Mouse (Mus musculus) limb, embryonic 10.5 days (tissue): ENCODE data around the gene Cdc34. TPM values are rescaled to one million over a fixed set of nuclear protein-coding genes. Genes with fewer than 3 reads are reported as not detected.

Source experiments
- DNase-seq: peaks from one replicate; pipeline ENCODE4 v3.0.0-alpha.2; 2017; ENCODE audit warnings: low spot score
- H3K27ac ChIP-seq: fragments of 300-500 bp; sonication (generic); 2 replicates; pipeline ENCODE4 v1.5.1; 2016; ENCODE audit warnings: mild to moderate bottlenecking
- H3K27me3 ChIP-seq: fragments of 300-500 bp; sonication (generic); 2 replicates; pipeline ENCODE4 v1.6.1; 2016; ENCODE audit warnings: low read depth, mild to moderate bottlenecking; ENCODE audit not compliant: poor library complexity, severe bottlenecking
- H3K36me3 ChIP-seq: fragments of 300-500 bp; sonication (generic); 2 replicates; pipeline ENCODE4 v1.6.1; 2016; ENCODE audit warnings: mild to moderate bottlenecking, moderate library complexity
- H3K4me1 ChIP-seq: fragments of 300-500 bp; sonication (generic); 2 replicates; pipeline ENCODE4 v1.6.1; 2016
- H3K4me3 ChIP-seq: fragments of 300-500 bp; sonication (generic); 2 replicates; pipeline ENCODE4 v1.5.1; 2016; ENCODE audit warnings: mild to moderate bottlenecking, moderate library complexity
- H3K9me3 ChIP-seq: fragments of 300-500 bp; sonication (generic); replicated peaks from 2 replicates; pipeline ENCODE4 v1.6.1; 2016; ENCODE audit warnings: mild to moderate bottlenecking
- WGBS: fragments of 180-500 bp; shearing (Covaris S2); methylation state at CpG from one replicate; pipeline ENCODE4 v1.1.7; 2016; 5-methylcytosine and 5-hydroxymethylcytosine counted together
- polyA plus RNA-seq: library from polyadenylated mRNA; unstranded; fragments of >200 nt; fragmentation: Nextera tagmentation; extraction: Ambion mirVana; gene quantifications from 2 replicates; pipeline ENCODE4 v1.2.1, GENCODE M21; 2016

Gene Cdc34
- polyA plus RNA-seq, 1 experiment from 2014 or later: 209 TPM

DNA sequence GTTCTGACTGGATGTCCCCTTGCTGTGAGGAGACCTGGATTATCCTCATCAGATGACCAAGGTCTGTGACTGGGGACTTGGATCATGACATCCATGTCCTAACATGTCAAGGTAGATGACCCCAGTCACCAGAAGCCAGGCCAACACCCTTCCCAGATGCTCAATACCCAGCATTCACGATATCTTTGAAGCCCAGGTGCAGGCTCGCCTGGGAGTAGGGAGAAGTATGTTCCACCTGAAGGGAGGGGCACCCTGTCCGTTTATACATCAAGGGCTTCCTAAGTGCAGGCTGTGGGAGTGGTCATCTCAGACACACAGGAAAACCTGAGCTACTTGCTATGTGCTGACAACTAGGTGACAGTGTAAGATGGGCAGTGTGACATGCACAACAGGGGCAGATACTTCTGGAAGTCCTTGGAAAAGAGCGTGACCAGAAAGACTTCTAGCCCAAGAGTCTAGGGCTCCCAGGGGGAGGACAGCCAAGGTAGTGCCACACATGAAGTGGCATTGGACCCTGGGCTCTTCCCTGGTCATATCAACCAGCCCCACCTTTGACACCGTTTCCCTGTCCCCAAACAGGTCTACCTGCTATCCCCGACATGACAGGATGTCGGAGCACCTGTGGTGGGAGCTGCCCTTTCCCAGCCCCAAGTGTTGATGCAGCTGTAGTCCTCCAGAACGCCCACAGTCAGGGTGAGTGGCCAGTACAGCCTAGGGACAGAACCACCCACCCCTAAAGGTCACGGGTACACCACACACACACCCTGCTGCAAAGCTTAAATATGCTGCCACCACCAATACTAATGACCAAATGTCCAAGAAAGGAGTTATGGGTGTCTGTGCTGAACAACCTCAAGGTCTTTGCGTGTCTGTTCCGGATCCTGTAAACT lies 1.1 kb upstream of the Cdc34 start:
- Histone ChIP-seq H3K4me3 (peak overlapping the region; percentile 89), H3K9me3 (no peaks in the 10 kb centered on the region), H3K27me3 (no peaks in the 10 kb centered on the region), H3K27ac (peak overlapping the region; percentile 89), H3K4me1 (peaks cover 25% of the 10 kb centered on the region), H3K36me3 (peaks cover 26% of the 10 kb centered on the region)
- WGBS: 40% methylated on average over 11 of the region's 11 CpGs
- DNase-seq: no peak

DNA sequence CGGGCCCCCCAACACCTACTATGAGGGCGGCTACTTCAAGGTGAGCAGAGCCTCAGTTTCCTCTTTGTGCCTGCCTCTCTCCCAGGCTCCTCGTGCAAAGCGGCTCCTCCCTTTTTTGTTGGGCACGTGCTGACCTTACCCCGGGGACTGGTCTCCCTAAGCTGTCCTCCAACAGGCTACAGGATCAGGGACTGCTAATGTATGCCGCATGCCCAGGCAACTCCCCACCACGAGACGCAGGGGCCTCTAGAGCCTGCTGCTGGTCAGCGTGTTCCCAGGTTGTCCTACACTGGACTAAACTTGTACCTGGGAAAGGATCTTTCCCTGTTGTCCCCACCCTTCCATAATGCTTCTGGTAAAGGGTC lies 538 bp downstream of the Cdc34 start:
- WGBS: 0% methylated on average over 10 of the region's 10 CpGs
- no peaks in the 10 kb centered on the region for H3K9me3 ChIP-seq
- H3K27ac ChIP-seq: peak overlapping the region; percentile 89
- H3K4me3 ChIP-seq: peak overlapping the region; percentile 89
- no peaks in the 10 kb centered on the region for H3K27me3 ChIP-seq
- peaks cover 39% of the 10 kb centered on the region for H3K36me3 ChIP-seq
- peak; percentile 54 for DNase-seq
- peaks cover 25% of the 10 kb centered on the region for H3K4me1 ChIP-seq

DNA sequence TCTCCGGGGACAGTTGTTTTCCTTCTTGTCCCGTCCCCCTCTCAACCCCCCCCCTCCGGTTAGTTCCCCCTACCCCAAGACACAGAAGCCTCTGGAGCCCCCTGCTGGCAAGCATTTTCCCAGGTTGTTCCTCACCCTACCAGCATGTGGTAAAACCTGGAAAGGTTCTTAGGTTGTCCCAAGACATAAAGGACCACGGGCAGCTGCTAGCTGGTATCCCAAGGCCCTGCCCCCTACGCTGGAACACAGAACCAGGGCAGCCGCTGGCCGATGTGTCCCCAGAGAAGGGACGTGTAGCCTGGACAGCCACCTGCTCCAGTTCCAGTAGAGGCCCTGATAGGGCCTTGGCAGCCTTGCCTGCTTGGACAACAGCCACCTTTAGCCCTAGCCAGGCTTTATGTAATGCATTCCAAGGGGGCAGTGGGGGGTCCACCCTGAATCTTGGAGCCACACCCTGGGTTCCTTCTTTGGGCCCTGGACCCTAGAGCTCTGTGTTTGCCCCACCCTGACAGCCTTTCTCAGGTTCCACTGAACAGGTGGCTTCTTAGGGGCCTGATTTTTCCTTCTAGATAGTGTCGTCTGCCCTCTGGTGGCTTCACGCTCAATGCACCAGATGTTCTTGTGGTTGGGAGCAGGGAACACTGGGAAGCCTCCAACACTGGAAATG lies 1.1 kb downstream of the Cdc34 start:
- Histone ChIP-seq H3K27ac (peak overlapping the region; percentile 89), H3K9me3 (no peaks in the 10 kb centered on the region), H3K27me3 (no peaks in the 10 kb centered on the region), H3K36me3 (peaks cover 44% of the 10 kb centered on the region), H3K4me1 (peaks cover 25% of the 10 kb centered on the region), H3K4me3 (peak overlapping the region; percentile 89)
- peak; percentile 70 for DNase-seq
- 6% methylated on average over 10 of the region's 10 CpGs for WGBS

DNA sequence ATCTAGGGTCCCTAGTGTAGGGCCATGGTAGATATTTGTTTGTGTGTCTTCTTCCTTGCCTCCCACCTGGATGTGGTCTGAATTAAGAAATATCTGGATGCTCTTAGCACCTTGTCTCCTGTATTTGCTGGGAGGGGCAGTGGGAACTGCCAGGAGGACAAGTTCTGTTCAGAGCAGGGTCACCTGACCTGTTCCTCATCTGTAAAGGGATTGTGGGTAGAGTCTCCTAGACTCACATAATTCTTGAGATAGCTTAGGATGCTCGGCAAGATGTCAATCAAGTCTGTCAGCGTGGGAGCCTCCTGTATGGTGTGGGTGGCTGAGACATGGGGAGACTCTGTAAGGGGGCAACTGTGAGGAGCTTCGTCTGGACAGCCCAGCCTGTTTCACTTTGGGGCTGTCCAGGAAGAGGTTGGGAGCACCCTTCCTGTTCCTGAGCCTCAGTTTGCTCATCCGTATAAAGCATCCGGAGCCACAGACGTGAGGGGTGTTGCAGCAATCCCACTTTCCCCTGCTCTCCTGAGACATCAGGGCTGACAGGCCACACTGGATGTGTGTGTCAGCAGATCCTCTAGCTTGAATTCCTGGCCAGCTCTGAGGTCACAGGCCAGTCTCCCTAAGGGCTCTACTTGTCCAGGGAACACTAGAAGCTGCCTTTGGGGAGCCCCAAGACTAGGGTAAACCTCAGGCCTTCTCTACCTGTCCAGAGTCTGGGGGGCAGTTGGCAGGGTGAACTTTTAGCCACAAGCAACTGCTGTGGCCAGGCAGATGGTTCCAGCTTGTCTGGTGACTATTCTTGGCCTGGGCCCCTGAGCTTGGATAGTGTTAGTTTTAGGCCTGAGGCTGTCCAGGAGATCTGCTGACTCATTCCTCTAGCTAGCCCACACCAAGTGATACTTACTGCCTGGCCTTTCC lies 2.0 kb downstream of the Cdc34 start:
- H3K36me3 ChIP-seq: peaks cover 53% of the 10 kb centered on the region

DNA sequence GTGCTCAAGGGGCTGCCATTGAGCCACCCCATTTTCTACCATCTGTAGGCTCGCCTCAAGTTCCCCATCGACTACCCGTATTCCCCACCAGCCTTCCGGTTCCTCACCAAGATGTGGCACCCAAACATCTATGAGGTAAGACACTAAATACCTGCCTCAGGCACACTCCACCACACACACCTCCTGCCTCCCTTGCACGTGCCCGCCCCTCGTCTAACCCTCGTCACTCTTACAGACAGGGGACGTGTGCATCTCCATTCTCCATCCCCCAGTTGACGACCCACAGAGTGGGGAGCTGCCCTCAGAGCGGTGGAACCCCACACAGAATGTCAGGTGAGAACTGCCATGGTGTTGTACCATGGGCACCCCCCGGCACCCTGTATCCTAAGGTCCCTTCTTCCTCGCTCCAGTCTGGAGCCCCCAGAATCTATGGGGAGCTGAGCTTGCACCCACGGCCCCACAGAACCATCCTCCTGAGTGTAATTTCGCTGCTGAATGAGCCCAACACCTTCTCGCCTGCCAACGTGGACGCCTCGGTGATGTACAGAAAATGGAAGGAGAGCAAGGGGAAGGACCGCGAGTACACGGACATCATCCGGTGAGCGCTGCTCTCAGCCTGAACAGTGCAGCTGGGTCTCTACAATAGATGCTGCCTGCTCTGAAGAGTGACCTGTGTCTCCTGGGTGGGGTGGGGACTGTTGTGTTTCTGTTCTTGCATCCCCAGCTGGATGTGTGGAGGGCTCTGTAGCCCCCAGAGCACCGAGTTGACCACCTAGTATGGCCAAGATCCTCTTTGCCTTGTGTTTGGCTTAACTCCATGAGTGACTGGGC lies 3.0 kb downstream of the Cdc34 start:
- no peak overlapping the region for H3K4me3 ChIP-seq
- no peak overlapping the region for H3K27ac ChIP-seq
- DNase-seq: no peak
- 96% methylated on average over 25 of the region's 25 CpGs for WGBS
- H3K4me1 ChIP-seq: peaks cover 25% of the 10 kb centered on the region
- peaks cover 63% of the 10 kb centered on the region for H3K36me3 ChIP-seq
- H3K9me3 ChIP-seq: no peaks in the 10 kb centered on the region
- no peaks in the 10 kb centered on the region for H3K27me3 ChIP-seq

More for the DNA sequence above, 2.0 kb downstream of the Cdc34 start:
- Histone ChIP-seq H3K27me3 (no peaks in the 10 kb centered on the region), H3K9me3 (no peaks in the 10 kb centered on the region), H3K27ac (peak overlapping the region; percentile 89; the same call in 1 of the 2 replicates), H3K4me1 (peaks cover 25% of the 10 kb centered on the region), H3K4me3 (peak overlapping the region; percentile 89)
- no peak for DNase-seq
- WGBS: 90% methylated on average over 6 of the region's 6 CpGs

DNA sequence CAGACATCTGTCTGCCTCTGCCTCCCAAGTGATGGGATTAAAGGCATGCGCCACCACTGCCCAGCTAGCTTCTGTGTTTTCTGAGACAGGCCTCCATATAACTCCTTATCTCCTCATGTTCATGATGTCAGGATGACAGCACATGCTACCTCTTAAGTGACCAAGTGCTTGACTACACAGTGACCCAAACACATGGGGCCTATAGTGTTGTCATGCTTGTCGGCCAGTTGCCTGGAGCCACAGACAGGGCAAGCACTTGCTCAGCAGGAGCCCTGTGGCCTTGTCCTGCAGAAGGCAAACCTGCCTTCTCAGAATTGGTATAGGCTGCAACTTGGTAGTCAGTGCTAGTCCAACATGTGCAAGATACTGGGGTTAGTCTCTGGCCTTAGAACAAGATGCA lies 4.2 kb downstream of the Cdc34 start:
- DNase-seq: no peak
- 90% methylated on average over 2 of the region's 2 CpGs for WGBS
- Histone ChIP-seq H3K27ac (no peak overlapping the region), H3K4me1 (peaks cover 18% of the 10 kb centered on the region), H3K27me3 (no peaks in the 10 kb centered on the region), H3K9me3 (no peaks in the 10 kb centered on the region), H3K36me3 (peaks cover 64% of the 10 kb centered on the region), H3K4me3 (no peak overlapping the region)

DNA sequence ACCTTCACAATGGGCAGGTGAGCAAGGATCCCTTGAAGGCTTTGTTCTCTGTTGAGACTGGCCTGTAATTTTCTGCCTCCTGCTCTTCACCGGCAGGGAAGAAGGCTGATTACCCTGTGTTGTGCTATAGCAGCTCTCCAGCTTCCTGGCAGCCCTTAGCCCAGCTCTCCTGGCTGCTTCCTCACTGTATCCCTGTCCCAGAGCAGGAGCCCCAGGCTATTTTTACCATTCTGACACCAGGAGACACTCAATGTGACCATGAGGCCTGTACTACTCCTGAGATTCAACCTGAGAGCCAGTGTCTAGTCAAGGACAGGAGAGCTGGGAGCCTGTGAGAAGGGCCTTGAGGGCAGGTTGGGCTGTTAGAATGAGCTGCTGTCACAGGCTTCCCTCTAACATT lies 4.7 kb downstream of the Cdc34 start:
- Histone ChIP-seq H3K27ac (no peak overlapping the region), H3K36me3 (peaks cover 64% of the 10 kb centered on the region)

DNA sequence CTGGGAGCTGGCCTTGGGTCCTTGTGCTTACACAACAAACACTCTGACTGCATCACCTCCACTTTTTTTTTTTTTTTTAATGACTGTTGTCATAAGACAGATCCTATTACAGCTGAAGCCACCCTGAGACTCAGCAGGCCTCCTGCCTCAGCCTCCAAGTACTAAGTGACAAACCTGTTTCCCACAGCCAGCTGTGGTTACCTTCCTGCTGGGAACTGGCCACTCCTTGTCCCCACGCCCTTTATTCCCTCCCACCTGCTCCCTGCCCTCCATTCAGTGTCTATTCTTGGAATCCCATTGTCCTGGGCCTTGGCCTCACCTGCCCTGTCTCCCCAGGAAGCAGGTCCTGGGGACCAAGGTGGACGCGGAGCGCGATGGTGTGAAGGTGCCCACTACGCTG lies 5.5 kb downstream of the Cdc34 start:
- no peaks in the 10 kb centered on the region for H3K9me3 ChIP-seq
- peaks cover 66% of the 10 kb centered on the region for H3K36me3 ChIP-seq
- H3K27ac ChIP-seq: no peak overlapping the region
- WGBS: 91% methylated on average over 6 of the region's 6 CpGs
- no peaks in the 10 kb centered on the region for H3K27me3 ChIP-seq
- no peak overlapping the region for H3K4me3 ChIP-seq
- DNase-seq: no peak
- H3K4me1 ChIP-seq: peaks cover 17% of the 10 kb centered on the region

More for the DNA sequence above, 4.7 kb downstream of the Cdc34 start:
- H3K4me3 ChIP-seq: no peak overlapping the region
- peaks cover 17% of the 10 kb centered on the region for H3K4me1 ChIP-seq
- no peaks in the 10 kb centered on the region for H3K27me3 ChIP-seq
- DNase-seq: no peak
- WGBS: 89% methylated on average over 1 of the region's 1 CpGs
- H3K9me3 ChIP-seq: no peaks in the 10 kb centered on the region

DNA sequence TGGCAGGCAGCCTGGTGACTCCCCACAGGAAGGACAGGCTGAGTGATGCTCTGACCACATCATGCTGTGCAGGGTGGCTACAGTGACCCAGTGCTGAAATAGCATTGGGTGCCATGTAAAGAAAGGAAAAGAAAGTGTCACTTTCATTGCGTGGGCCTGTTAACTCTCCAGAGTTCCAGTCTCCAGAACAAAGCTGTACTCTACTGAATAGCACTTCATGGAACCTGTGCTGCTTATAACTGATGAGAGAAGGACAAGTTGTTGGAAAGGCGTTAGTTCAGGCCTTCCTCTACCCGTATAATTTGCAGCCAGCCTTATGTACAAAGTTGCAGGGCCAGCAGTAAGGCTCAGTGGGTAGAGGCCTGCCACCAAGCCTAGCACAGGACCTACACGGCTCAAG lies 6.7 kb downstream of the Cdc34 start, which contains the start of gene Gzmm:
Gene Gzmm (plus strand): TSS at position 301 of the 400 bp plus-strand sequence.
- 77% methylated on average over 4 of the region's 4 CpGs for WGBS
- Histone ChIP-seq H3K9me3 (no peaks in the 10 kb centered on the region), H3K4me3 (no peak within 1 kb of the TSS), H3K27ac (no peak within 1 kb of the TSS), H3K27me3 (no peaks in the 10 kb centered on the region), H3K4me1 (peaks cover 7% of the 10 kb centered on the region), H3K36me3 (peaks cover 66% of the 10 kb centered on the region)
- no peak for DNase-seq

DNA sequence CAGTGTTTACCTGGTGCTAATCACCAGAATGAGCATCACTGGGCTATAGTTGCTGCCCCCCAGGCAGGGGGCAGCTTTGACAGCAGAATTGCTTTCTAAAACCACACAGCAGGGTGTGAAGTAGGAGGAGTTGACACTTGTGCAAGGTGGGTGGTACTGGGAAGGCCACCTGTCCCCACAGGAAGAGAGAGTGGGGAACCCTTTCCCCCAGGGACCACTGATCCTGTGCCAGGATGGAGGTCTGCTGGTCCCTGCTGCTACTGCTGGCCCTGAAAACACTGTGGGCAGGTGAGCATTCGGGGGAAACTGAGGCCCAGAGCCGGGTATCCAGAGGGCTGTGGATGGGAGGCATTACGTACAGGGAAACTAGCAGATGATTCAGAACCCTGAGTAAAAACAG lies 7.2 kb downstream of the Cdc34 start:
- H3K36me3 ChIP-seq: peaks cover 61% of the 10 kb centered on the region
- no peaks in the 10 kb centered on the region for H3K27me3 ChIP-seq
- no peaks in the 10 kb centered on the region for H3K9me3 ChIP-seq
- no peak overlapping the region for H3K4me3 ChIP-seq
- no peak overlapping the region for H3K27ac ChIP-seq
- whole genome bisulfite sequencing: 90% methylated on average over 3 of the region's 3 CpGs
- no peak for DNase-seq
- peaks cover 2% of the 10 kb centered on the region for H3K4me1 ChIP-seq

DNA sequence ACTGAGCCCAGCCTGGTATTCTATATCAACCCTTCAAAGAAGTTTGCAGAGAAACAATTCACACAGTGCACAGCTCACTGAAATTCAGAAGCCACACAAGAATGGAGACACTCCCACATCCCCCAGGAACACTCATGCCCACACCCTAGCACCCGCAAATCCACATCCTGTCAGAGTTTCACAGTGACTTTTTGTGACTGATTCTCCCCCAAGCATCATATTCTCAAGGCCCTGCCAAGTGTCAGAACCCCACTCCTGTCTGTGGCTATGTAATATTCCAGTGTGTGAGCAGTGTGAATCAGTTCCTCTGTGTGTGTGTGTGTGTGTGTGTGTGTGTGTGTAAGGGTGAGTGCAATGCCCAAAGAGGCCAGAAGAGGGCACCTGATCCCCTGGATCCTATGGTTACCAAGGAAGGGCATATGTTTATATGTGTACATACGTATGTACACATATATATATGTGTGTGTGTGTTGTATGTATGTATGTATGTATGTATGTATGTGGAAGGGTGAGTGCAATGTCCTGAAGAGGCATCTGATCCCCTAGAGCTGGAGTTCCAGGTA lies 10.1 kb downstream of the Cdc34 start:
- Histone ChIP-seq H3K9me3 (no peaks in the 10 kb centered on the region), H3K36me3 (peaks cover 32% of the 10 kb centered on the region), H3K4me3 (no peak overlapping the region), H3K27ac (no peak overlapping the region), H3K4me1 (peaks cover 15% of the 10 kb centered on the region), H3K27me3 (no peaks in the 10 kb centered on the region)
- no peak for DNase-seq
- WGBS: 96% methylated on average over 2 of the region's 2 CpGs
